Mouse (Mus musculus): ENCODE measurements around the gene Dagla. TPM values are rescaled to one million over a fixed set of nuclear protein-coding genes. Genes with fewer than 3 reads are reported as not detected.

Dagla gene
- polyA plus RNA-seq, 1 experiment = 24.8 TPM

DNA sequence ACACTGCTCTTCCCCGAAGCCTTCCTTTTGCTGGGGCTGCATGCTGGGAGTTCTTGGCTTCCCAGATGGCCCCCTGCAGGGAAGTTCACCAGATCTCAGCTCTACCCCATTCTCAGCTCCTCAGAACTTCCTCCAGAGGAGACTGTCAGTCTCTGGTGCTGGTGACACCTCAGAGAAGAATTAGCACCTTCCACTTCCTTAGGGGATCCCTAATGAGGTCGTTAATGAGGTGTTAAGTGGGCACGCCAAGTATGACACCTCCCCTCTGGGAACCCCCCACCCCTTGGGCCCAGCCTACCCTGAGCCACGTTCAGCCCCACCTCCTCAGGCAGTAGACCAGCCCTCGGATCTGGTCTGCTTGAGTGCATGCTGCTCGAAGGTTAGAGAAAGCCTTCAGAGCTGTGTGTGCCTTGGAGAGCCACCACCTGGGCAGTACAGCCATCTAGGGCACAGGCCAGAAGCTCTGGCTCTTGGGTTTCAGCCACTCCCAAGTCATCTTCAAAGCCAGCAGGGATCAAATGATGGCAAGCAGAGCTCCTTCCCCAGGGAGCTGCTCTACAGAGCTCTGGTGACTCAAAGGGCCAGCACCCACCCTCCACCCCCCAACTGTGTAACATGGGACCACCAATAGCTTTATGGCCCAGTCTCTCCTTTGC is 25.9 kb downstream of the Dagla start:
- peak; percentile 78 for DNase-seq (ENCODE audit: low read depth)
- no peak for TF ChIP-seq POLR2A (IDR thresholded peaks at IDR 0.05; ENCODE audit: borderline replicate concordance, extremely low read depth, insufficient read depth, insufficient read length, poor library complexity, severe bottlenecking)
- no peak for TF ChIP-seq CTCF (IDR thresholded peaks at IDR 0.05; ENCODE audit: borderline replicate concordance, extremely low read depth, insufficient read depth, insufficient read length)

DNA sequence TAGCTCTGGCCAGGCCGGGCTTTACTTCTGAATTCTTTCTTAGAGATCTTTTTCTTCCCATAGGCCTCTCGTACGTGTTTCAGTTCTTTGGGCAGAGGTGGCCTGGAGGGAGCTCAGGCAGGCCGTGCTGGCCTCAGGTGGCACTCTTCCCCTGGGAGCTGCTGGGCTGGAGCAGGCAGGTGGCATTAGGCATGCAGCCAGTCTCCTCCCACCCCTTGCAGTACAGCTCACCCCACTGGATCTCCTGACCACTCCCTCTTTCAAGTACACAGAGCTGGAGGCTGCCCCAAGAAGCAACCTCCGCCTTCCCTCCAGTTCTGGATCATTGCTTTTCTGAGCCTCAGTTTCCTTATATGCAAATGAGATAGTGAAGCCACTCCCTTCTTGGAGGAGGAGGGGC is 26.9 kb downstream of the Dagla start:
- peak; percentile 55 for DNase-seq (ENCODE audit: low read depth)
- TF ChIP-seq CTCF (IDR thresholded peaks at IDR 0.05; ENCODE audit: borderline replicate concordance, extremely low read depth, insufficient read depth, insufficient read length) = no peak
- no peak for TF ChIP-seq POLR2A (IDR thresholded peaks at IDR 0.05; ENCODE audit: borderline replicate concordance, extremely low read depth, insufficient read depth, insufficient read length, poor library complexity, severe bottlenecking)

DNA sequence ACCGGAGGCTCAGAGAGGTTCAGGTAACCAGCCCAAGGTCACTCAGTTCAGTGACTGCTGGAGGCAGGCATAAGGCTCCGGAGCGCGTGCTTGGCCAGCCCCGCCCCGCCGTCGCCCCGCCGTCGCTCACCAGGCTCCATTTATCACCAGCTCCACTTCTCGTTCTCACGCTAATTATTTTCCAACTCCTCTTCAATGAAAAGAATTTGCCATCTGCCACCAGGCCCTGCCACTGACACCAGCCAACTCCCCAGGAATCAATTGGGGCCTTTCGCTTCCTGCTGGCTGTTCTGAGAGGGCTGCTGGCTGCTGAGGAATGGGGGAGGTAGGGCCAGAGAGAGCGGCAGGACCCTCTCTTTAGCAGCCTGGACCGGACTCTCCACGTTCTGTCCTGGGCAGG is 27.3 kb downstream of the Dagla start:
- peak; percentile 90 for DNase-seq (ENCODE audit: low read depth)
- TF ChIP-seq CTCF (IDR thresholded peaks at IDR 0.05; ENCODE audit: borderline replicate concordance, extremely low read depth, insufficient read depth, insufficient read length) = no peak
- TF ChIP-seq POLR2A (IDR thresholded peaks at IDR 0.05; ENCODE audit: borderline replicate concordance, extremely low read depth, insufficient read depth, insufficient read length, poor library complexity, severe bottlenecking) = no peak

DNA sequence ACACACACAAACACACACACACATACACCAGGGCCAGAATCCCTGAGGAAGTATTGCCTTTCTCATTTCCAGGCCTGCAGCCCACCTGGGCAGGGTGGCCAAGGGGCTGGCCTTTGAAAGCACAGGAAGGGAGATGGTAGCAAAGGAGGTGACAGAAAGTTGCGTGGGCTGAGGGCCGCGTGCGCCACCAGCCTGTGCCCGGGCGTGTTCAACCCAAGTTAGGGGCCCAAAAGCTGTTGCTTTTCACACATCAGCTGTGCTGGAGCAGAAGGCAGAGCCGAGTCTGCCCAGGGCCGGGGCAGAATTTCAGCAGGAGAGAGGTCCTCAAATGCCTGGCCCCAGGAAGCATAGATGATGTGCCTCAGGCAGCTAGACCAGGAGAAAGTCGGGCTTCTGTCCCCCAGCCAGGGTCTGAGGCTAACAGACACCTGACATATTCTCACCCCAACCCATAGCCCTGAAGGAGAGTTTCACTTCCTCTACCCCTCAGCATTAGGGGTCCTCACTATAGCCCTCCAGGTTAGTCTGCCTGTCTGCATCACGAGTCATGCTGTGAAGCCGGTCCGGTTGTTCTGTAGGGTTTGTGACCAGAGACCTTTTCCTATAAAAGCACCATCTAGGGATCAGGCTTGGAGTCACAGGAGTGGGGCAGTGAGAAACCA is 28.1 kb downstream of the Dagla start:
- peak; percentile 33 for DNase-seq (ENCODE audit: low read depth)
- TF ChIP-seq CTCF (IDR thresholded peaks at IDR 0.05; ENCODE audit: borderline replicate concordance, extremely low read depth, insufficient read depth, insufficient read length) = no peak
- TF ChIP-seq POLR2A (IDR thresholded peaks at IDR 0.05; ENCODE audit: borderline replicate concordance, extremely low read depth, insufficient read depth, insufficient read length, poor library complexity, severe bottlenecking) = no peak

DNA sequence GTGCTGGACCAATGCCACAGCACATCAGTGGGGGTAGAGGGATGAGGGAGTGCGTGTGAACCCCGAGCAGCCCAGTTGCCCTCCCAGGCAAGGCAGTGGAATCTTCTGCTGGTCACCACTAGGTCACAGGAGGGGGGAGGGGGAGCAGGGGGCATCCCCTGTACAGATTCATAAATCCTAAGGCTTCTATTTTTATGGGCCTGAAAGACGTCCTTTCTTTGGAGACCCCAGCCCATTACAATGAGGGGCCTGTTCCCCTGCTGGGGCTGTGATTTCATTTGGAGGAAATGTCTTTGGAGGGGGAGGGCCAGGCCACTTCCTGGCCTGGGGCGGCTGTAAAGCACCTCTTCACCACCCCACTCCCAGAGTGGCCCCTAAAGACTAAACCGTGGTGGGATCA is 30.6 kb downstream of the Dagla start:
- TF ChIP-seq POLR2A (IDR thresholded peaks at IDR 0.05; ENCODE audit: borderline replicate concordance, extremely low read depth, insufficient read depth, insufficient read length, poor library complexity, severe bottlenecking) = no peak
- TF ChIP-seq CTCF (IDR thresholded peaks at IDR 0.05; ENCODE audit: borderline replicate concordance, extremely low read depth, insufficient read depth, insufficient read length) = no peak
- DNase-seq (ENCODE audit: low read depth) = no peak

- peak; percentile 76 for DNase-seq (ENCODE audit: low read depth)
- TF ChIP-seq CTCF (IDR thresholded peaks at IDR 0.05; ENCODE audit: borderline replicate concordance, extremely low read depth, insufficient read depth, insufficient read length) (no peak), POLR2A (IDR thresholded peaks at IDR 0.05; ENCODE audit: borderline replicate concordance, extremely low read depth, insufficient read depth, insufficient read length, poor library complexity, severe bottlenecking) (no peak)
These were observed 31.9 kb downstream of the Dagla start for GRCm38 (mm10) chr19:10272746-10273145.

GRCm38 (mm10) chr19:10271592-10271991 is 33.1 kb downstream of the Dagla start:
- TF ChIP-seq POLR2A (IDR thresholded peaks at IDR 0.05; ENCODE audit: borderline replicate concordance, extremely low read depth, insufficient read depth, insufficient read length, poor library complexity, severe bottlenecking) = no peak
- no peak for TF ChIP-seq CTCF (IDR thresholded peaks at IDR 0.05; ENCODE audit: borderline replicate concordance, extremely low read depth, insufficient read depth, insufficient read length)
- DNase-seq (ENCODE audit: low read depth) = no peak

DNA sequence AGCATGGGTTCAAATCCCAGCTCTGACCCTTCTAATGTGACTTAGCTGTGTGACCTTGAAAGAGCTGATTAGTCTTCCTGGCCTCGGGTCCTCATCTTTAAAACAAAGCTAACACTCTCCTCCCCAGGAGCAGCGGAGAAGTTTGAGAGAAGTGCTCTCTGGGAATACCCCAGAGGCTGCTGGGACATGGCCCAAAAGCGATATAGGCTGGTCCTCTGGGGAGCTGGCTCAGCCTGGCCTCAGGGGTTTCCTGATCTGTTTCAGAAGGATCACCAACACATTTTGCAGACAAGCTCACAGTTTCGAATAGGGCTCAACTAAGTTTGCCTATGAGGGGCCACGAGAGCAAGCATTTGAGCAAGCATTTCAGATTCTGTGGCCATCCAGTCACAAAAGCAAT is 34.3 kb downstream of the Dagla start:
- no peak for DNase-seq (ENCODE audit: low read depth)
- no peak for TF ChIP-seq CTCF (IDR thresholded peaks at IDR 0.05; ENCODE audit: borderline replicate concordance, extremely low read depth, insufficient read depth, insufficient read length)
- TF ChIP-seq POLR2A (IDR thresholded peaks at IDR 0.05; ENCODE audit: borderline replicate concordance, extremely low read depth, insufficient read depth, insufficient read length, poor library complexity, severe bottlenecking) = no peak

DNA sequence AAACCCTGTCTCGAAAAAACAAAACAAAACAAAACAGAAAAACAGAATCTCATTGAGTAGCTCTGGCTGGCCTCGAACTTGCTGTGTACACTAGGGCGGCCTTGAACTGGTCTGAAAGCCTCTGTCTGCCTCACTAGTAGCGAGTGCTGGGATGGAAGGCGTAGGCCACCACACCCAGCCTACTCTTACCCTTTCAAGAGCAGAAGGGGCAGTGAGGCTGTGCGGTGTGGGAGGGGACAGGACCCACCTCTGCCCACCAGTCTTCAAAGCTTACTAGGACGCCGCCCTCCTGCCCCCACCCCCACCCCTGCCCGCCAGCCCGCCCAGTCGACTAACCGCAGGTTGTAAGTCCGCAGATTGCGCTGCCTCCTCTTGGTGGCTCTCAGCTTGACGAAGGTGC is 35.8 kb downstream of the Dagla start:
- TF ChIP-seq POLR2A (IDR thresholded peaks at IDR 0.05; ENCODE audit: borderline replicate concordance, extremely low read depth, insufficient read depth, insufficient read length, poor library complexity, severe bottlenecking) = no peak
- TF ChIP-seq CTCF (IDR thresholded peaks at IDR 0.05; ENCODE audit: borderline replicate concordance, extremely low read depth, insufficient read depth, insufficient read length) = no peak

GRCm38 (mm10) chr19:10267953-10268352 is 36.7 kb downstream of the Dagla start:
- TF ChIP-seq POLR2A (IDR thresholded peaks at IDR 0.05; ENCODE audit: borderline replicate concordance, extremely low read depth, insufficient read depth, insufficient read length, poor library complexity, severe bottlenecking) = no peak
- no peak for TF ChIP-seq CTCF (IDR thresholded peaks at IDR 0.05; ENCODE audit: borderline replicate concordance, extremely low read depth, insufficient read depth, insufficient read length)

More for the DNA sequence above, 35.8 kb downstream of the Dagla start:
- DNase-seq (ENCODE audit: low read depth) = no peak

GRCm38 (mm10) chr19:10267057-10267456 is 37.6 kb downstream of the Dagla start:
- TF ChIP-seq POLR2A (IDR thresholded peaks at IDR 0.05; ENCODE audit: borderline replicate concordance, extremely low read depth, insufficient read depth, insufficient read length, poor library complexity, severe bottlenecking) (no peak), CTCF (IDR thresholded peaks at IDR 0.05; ENCODE audit: borderline replicate concordance, extremely low read depth, insufficient read depth, insufficient read length) (peak; percentile 10; the same call in 1 of the 2 replicates)
- DNase-seq (ENCODE audit: low read depth) = no peak

More at GRCm38 (mm10) chr19:10267953-10268352, 36.7 kb downstream of the Dagla start:
- DNase-seq (ENCODE audit: low read depth) = no peak
